Mouse (Mus musculus): ENCODE data around the gene Hat1.

Hat1 gene

DNA sequence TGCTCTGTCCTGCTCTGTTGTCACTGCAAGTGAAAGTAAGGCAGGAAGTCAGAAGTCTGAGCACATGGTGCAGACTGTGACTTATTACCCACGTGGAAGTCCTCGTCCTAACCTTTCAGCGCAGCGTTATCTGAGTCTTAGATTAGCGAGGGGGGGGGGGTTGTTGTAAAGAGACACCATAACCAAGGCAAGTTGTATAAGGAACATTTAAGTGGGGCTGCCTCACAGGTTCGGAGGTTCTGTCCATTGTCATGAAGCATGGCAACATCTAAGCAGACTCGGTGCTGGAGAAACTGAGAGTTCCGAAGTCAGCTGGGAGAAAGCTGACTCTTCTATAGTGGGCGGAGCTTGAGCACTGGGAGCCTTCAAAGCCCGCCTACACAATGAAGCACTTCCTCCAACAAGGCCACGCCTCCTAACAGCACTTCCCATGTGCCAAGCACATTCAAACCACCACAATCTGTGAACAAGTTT is 12.3 kb upstream of the Hat1 start:
- peak; percentile 81 for DNase-seq (ENCODE audit: low read depth, low spot score)

DNA sequence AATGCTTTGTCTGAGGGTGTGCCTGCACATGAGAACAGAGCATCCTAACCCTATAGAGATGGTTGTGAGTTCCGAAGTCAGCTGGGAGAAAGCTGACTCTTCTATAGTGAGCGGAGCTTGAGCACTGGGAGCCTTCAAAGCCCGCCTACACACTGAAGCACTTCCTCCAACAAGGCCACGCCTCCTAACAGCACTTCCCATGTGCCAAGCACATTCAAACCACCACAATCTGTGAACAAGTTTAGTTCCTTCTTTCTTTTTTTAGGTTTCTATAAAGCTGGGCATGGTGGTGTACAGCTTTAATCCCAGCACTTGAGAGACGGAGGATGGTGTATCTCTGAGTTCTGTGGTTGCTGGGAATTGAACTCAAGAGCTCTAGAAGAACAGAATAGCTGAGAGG is 11.3 kb upstream of the Hat1 start:
- DNase-seq (ENCODE audit: low read depth, low spot score) = no peak

DNA sequence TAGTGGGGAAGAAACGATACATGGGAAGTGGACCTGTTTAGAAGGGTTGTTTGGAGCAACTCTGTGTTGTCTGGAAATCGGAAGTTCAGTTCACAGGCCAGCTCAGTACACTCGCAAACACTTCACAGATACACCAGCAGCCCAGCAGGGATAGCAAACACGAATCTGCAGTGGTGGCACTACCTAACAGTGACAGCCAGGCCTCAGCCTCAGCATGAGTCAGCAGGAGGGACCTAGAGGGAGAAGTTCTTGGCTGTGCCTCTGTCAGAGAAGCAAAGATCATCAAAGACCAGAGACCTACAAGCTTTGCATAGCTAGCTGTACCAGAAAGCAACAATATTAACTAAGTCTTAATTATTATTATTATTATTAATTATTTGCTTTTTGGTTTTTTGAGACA is 6.8 kb upstream of the Hat1 start:
- no peak for DNase-seq (ENCODE audit: low read depth, low spot score)

DNA sequence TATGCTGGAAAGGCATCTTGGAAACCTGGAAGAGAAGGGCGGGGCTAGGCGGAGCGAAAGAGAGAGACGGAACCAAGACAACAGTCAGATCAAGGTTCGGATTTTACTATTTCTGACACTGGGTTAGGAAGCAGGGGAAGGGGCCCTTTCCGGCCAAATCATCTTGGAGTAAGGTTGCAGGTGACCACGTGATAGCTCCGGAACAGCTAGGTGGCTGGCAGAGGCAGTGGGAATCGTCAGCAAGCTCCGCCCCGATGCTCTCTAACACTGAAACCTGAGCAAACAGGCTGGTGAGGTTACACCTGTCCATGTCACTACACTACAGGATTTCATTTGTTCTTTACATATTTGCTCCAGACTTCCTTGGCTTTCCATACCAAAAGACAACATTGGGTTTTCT is 4.9 kb upstream of the Hat1 start:
- DNase-seq (ENCODE audit: low read depth, low spot score) = peak; percentile 87

DNA sequence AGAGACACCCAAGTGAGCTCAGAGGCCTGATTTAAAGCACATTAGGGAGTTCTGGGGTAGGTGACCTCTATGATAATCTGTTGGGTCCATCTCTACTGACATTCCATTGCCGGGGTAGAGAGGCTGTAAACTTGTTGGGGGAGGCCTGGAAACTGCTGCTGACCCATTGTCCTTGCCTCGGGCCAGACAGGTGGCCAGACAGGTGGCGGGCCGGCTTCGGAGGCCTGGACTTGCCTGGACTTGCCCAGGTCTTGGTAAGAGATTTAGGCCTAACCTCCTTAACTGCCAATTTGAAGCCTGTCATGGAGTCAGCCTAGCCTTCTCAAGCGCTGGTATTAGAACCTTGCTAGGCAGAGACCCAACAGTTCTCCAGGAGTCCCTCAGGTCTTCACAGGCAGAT is 992 bp upstream of the Hat1 start:
- DNase-seq (ENCODE audit: low read depth, low spot score) = peak; percentile 57

DNA sequence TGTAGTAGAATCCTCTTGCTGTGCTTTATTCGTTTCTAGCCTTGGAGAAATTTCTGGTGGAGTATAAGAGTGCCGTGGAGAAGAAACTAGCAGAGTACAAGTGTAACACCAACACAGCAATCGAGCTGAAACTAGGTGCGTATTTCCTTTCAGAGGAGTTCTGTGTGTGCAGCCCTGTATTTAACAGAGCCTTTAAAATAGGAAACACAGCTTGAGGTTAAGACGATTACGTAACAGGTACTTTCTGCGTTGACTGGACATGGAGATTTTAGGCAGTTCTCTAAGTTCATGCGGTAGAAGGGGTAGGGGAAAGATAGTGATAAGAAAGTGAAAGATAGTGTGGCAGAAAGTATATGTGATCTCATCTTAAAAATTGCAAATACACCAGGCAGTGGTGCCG is 1.1 kb downstream of the Hat1 start:
- no peak for DNase-seq (ENCODE audit: low read depth, low spot score)

DNA sequence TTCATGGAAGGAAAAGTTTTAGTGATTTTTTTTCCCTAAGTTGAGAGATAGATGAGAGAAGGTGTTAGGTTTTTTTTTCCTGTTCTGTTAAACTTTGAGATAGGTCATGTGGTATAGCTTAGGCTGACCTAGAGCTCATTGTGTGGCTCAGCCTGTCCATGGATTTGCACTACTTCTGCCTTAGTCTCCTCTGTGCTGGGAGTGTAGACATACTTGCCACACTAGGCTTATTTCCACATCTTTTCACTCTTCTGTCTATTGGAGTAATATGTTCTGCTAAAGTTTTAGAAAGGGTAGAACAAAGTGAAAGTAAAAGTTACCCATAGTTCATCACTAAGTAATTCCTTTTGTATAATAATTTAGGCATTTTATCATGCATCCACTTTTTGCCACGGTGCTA is 16.9 kb downstream of the Hat1 start:
- DNase-seq (ENCODE audit: low read depth, low spot score) = no peak

DNA sequence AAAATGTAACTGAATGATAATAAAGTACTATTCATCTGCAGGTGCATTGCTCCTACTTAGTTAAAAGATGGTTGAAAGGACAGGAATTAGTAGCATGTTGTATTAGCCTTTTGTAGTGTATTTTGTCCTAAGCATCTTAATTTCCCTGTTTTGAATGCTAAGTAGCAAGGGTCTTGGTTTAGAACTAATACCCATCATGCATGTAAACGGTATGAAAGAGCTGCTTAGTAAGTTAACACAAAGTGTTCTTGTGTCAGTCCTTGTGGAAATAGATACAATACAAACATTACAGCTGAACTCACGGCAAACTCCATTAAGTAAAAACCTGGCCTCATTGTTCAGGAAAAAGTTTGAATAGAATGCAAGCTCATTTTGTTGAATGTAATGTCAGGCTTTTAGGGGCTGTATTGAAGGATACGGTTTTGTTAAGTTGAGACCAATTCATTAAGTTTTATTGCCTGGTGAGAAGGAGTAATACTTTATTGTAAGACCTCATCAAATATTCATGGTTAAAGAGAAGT is 30.1 kb downstream of the Hat1 start:
- no peak for DNase-seq (ENCODE audit: low read depth, low spot score)

DNA sequence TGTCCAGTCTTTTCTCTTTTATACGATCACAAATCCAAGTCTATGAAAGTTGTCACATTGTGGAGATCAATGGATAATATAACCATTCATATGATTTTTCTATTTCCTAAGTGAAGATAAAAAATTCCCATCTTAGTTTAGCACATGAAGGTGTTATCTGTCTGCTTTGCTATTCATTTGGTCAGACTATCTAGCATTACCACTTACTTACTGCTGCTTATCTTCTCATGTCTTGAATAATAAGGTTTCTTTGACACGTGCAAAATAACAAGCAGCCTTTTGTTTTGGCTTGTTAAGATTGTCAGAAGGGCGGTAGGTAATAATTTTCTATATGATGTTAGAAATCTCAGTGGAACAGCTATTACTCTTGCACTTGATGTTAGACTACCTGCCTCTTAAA is 30.6 kb downstream of the Hat1 start:
- no peak for DNase-seq (ENCODE audit: low read depth, low spot score)

DNA sequence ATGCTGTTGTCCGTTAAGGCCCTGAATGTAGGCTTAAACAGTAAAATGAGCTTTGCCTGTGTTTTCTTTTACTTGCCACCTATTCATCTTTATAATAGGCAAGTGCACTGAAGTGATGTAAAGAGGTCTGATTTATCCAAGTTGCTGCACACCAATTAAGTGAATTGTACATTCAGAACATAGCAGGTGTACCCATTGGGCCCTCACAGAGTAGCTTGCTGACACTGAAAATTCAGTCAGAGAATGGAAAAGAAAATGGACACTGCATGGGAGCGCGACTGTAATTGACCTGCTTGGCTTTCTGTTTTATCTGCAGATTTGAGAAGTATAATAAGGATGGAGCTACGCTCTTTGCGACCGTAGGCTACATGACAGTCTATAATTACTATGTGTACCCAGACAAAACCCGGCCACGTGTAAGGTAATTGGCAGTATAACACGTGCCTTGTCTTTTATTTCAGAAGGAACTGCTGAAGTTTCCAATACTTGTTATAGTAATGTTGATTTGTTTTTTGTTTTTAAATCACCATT is 32.2 kb downstream of the Hat1 start:
- no peak for DNase-seq (ENCODE audit: low read depth, low spot score)

DNA sequence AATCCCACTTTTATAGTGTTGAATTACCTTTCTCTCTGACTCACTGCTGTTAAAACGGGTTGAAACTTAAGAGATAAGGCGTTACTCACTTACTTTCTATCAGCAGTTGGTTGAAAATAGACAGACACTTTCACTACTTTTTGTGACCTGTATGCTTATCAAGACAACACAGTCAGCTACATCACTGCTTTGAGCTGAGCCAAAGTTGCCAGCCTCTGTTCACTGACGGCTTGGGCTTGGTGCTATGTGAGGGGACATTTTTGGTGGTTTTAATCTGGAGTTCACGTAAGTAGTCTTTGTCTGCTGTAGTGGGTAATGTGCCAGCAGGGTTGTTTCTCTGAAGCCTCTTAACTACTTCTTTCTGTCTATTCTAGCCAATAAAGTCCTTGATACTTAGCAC is 35.8 kb downstream of the Hat1 start:
- no peak for DNase-seq (ENCODE audit: low read depth, low spot score)

DNA sequence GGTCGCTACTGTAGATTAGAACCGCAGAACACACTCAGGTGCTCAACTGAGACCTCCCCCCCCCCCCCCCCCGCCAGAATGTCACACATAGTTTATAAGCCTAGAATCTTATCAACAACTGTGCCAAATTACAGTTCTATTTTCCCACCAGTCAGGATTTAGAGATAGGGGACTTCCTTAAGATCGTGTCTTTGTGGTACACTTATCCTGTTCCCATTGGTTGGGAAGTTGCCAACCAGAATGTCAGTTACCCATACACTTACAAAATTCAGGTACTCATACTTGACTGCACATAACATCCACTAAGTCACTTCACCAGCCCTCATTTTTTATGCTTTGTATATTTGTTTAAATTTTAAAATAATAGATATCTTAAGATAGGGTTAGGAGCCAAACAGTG is 46.7 kb downstream of the Hat1 start:
- DNase-seq (ENCODE audit: low read depth, low spot score) = no peak

DNA sequence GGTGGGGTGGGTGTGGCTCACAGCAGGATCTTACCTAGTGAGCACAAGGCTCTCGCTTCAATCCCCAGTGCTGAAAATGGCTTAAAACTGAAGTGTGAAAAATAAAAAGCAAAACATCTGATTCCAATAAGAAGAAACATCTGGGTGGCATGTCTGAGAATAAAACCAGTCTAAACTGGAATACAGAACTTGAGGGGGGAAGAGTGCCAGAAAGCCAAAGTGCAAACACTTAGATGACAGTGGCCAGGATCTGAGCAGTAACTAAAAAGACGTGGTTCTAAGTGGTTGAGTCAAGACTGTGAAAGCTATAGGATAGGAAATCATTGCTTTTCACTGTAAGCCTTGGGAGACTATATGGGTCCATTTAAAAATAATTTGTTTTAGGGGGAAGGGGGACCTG is 54.6 kb downstream of the Hat1 start:
- DNase-seq (ENCODE audit: low read depth, low spot score) = no peak

DNA sequence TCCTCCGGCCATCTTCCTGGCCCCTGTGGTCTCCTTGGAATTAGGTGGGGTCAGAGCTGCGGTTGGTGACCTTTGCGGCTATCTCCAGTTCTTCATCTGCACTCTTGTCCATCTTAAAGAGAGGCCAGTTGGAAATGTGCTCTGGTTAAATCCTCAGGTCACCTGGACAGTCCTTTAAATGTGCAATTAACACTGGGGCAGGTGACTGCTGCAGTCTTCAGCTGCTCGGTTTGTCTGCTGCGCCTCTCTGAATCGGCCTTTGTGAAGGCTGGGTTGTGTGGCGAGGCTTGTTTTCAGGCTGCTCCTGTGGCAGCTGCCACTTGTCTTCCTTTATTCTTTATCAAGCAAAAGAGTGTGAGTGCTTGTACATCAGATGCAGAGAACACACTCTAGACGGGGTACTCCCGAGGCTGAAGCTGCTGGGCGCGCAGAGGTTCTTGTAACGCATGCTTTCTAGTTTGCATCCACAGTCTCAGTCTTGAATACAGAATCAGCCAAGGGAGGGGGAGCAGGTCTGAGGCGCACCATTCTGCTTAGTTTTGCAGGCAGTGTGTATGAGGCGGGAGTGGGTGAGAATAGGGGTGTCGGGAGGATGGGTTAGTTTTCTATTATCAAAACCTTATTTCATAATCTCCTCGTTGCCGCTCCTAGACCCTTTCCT is 56.9 kb downstream of the Hat1 start:
- no peak for DNase-seq (ENCODE audit: low read depth, low spot score)

DNA sequence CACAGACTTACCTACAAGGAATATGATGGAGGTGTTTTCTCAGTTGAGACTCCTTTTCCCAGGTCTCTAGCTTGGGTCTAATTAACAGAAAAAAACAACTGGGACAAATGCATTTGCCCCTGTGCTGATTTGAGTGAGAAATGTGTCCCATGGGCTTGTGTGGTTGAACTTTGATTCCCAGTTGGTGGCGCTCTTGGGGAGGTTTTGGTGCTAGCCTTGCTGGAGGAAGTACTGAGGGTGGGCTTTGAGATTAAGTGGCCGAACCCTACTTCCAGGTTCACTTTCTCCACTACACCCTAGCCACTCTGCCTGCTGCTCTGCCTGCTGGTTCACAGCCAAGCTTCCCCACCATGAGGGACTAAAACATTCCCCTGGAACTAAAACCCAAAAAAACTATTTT is 60.8 kb downstream of the Hat1 start:
- peak; percentile 75 for DNase-seq (ENCODE audit: low read depth, low spot score)

DNA sequence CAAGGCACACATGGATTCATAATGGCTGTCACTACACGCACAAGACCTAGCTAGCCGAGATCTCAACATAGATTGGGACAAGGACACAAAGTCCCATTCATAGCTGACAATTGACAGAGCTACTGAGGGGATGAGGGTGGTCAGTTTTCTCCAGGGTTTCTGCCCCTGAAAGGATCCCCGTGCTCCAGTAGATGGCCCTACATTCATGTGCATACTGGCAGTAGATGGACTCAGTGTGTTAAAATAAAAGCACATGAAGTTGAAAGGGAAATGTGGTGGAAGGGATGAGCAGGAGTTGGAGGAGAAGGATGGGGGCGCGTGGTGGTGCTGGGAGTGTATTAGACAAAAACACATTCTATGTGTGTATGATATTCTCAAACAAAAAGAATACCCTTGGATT is 63.0 kb downstream of the Hat1 start:
- DNase-seq (ENCODE audit: low read depth, low spot score) = no peak

DNA sequence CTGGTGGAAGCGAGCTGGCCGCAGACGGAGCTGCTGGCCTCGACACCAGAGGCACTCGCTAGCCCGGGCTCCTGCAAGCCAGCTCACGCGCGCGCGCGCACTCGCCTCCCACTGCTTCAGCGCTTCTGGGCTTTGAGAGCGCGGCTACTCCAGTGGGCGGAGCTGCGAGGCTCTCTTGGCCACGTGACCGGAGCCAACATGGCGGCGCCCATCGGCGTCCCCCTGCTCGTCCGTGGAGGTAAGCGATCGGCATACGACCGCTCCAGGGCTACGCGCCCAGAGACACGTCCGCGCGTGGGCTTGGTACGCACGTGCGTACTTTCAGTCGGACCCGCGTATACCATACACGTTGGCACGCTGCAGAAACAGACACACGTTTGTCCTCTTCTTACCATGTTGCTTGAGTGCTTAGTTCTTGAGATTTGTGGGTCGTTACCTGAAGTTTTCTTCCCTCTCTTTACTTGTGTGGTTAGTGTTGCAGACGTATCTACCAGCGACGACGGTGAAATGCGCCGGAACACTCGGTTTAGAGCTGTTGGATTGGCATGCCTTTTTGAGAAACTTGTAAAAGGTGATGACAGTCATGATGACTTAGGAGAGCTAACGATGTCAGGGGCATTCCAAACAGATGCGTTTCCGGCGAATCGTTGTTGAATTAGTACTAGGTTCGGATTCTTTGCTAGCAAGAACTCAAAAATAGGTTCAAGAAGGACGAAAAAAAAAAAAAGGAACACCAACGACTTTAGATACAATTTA is 64.6 kb downstream of the Hat1 start, which contains the start of gene Metap1d:
Gene Metap1d (plus strand): TSS at position 116 of the 756 bp plus-strand sequence.
- DNase-seq (ENCODE audit: low read depth, low spot score) = peak; percentile 95

DNA sequence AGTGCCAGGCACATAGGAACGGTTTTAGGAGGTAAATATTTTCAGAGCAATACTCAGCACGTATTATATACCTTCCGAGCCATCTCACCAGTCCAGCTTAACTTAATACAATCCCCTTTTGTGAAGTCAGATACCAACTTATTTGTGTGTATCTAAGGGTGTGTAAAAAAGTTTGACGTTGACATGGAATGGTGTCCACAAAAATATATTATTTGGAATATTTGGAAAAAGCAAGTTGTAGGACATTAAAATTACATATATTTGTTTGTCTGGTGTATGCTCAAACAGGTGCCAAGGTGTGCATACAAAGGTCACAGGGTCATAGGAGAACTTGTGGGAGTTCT is 65.1 kb downstream of the Hat1 start:
- no peak for DNase-seq (ENCODE audit: low read depth, low spot score)

DNA sequence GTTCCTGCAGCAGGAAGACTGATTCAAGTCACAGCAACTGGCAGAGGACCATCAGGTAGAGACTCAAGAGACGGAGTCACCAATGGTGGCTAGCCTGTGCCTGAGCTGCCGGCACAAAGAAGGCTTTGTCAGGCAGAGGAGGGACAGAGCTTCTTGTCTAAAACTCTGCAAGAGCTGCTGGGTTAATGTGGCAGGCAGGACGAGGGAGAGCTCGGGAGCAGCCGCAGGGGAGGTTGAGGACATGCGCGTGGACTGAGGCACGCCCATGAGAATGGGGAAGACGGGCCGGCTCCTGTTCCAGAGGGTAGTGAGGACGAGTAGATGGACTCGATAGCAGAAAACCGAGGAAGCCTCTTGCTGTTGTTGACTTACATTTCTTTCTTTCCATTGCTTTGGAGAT is 69.9 kb downstream of the Hat1 start:
- no peak for DNase-seq (ENCODE audit: low read depth, low spot score)

DNA sequence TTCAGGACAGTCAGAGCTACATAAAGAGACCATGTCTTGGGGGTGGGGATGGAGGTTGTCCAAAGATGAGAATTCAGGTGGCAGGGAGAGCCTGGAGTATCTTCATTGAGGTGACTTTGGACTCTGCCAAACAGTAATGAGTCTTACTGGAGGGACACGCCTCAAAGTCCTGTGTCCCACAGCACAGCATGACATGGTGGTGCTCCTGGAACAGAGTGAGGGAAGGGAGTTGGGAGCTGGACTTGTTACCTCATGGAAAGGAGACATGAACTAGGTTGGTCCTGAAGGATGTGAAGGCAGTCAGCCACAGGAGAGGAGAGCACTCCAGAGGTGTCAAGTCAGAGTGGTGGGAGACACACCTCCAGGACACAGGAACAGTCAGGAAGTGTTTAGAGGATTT is 70.9 kb downstream of the Hat1 start:
- no peak for DNase-seq (ENCODE audit: low read depth, low spot score)

DNA sequence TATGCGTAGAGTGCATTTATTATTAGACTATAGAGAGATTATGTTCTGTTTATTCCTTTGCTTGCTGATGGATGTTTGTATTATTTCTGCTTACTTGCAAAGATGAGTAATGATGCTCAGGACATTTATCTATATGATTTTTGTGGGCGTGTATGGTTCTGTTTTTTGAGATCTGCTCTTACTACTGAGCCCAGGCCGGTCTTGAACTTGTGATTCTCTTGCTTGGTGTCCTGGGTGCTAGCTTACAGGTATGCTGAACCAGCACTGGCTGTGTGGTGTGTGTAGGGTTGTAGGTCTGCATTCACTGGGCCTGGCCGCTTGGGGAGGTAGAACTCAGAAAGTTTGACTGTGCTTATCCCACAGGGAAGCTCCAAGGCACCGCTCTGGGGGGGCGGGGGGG is 72.4 kb downstream of the Hat1 start:
- no peak for DNase-seq (ENCODE audit: low read depth, low spot score)

DNA sequence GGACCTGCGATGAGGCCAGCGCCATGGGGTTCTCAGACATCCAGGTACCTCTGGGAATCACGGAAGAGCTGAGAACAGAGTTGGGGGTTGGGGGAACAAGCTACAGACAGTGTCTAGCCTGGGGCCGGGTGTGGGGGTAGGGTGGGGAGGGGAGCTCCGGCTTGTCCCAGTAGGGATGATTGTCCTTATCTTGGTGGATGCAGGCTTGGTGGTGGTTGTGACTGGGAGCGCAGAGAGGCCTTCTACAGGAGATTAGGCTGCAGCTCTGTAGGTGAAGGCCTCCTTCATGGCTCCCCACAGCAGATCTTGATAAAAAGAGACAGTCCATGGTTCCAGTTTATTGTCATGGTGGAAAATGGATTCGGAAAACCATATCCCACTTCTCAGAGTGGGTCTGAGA is 72.8 kb downstream of the Hat1 start:
- no peak for DNase-seq (ENCODE audit: low read depth, low spot score)

DNA sequence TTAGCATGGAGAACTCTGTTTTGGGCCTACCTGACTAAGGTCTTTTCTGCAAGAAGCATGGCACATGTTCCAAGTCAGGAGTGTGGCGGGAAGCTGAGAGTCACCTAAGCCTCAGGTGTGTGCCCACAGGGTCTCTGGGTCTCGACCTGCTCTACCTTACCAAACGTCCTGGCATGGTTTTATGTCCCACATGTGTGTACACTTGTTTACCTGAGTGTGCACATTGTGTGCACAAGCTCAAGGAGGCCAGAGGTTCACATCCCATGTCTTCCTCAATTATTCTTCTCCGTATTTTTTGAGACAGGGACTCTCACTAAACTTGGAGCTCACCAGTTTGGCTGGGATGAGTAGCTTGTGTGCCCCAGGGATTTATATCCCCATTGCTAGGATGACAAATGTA is 73.3 kb downstream of the Hat1 start:
- no peak for DNase-seq (ENCODE audit: low read depth, low spot score)
